Mouse (Mus musculus) ES-E14 (cell line): ENCODE measurements around the gene Dnajc30. TPM values are rescaled to one million over a fixed set of nuclear protein-coding genes. Genes with fewer than 3 reads are reported as not detected.
"Not testable (repeated sequence)": the region's sequence is repeated elsewhere in the genome, so short reads cannot be mapped to it uniquely, and the experiment has no call there.

Experiments used
- DNase-seq: peaks from one replicate; pipeline ENCODE4 v3.0.0-alpha.2; 2013; ENCODE audit warnings: low read depth, low spot score
- H3K27ac ChIP-seq: 2 replicates; pipeline ENCODE4 v1.5.1; 2012; ENCODE audit warnings: low read depth, mild to moderate bottlenecking, low read length, moderate library complexity, mixed read lengths; ENCODE audit not compliant: poor library complexity, insufficient read depth, severe bottlenecking
- H3K36me3 ChIP-seq: 2 replicates; pipeline ENCODE4 v1.6.1; 2012; ENCODE audit warnings: mild to moderate bottlenecking, low read length, moderate library complexity, mixed read lengths; ENCODE audit not compliant: control insufficient read depth, poor library complexity, insufficient read depth, severe bottlenecking
- H3K4me1 ChIP-seq, 2 experiments: fragments of 150-350 bp in 1 of 2; sonication (generic) in 1 of 2; 2 replicates each; pipeline ENCODE4 v1.6.1; 2012; ENCODE audit warnings: low read length in 2 of 2, mild to moderate bottlenecking in 1 of 2, mixed read lengths in 1 of 2; ENCODE audit not compliant: control insufficient read depth in 2 of 2, insufficient read depth in 2 of 2, poor library complexity in 1 of 2
- H3K4me3 ChIP-seq, 2 experiments: fragments of 150-350 bp in 1 of 2; sonication (generic) in 1 of 2; 2 replicates each; pipeline ENCODE4 v1.5.1; 2012; ENCODE audit warnings: low read length in 2 of 2, low read depth in 1 of 2, mild to moderate bottlenecking in 1 of 2, mixed read lengths in 1 of 2; ENCODE audit not compliant: insufficient read depth in 1 of 2, poor library complexity in 1 of 2, severe bottlenecking in 1 of 2
- H3K9ac ChIP-seq: 2 replicates; pipeline ENCODE4 v1.6.1; 2012; ENCODE audit warnings: low read depth, mild to moderate bottlenecking, low read length, mixed read lengths; ENCODE audit not compliant: poor library complexity, insufficient read depth, severe bottlenecking
- H3K9me3 ChIP-seq: fragments of 150-350 bp; sonication (generic); 2 replicates; pipeline ENCODE4 v1.6.1; 2012; ENCODE audit warnings: low read depth, mild to moderate bottlenecking, low read length; ENCODE audit not compliant: control insufficient read depth, insufficient read depth
- CHD2 ChIP-seq: IDR thresholded peaks from 2 replicates; pipeline ENCODE4 v1.6.1; 2014; ENCODE audit warnings: mild to moderate bottlenecking, low read depth, low read length, inconsistent platforms
- HCFC1 ChIP-seq: IDR thresholded peaks from 2 replicates; pipeline ENCODE4 v1.6.1; 2012; ENCODE audit warnings: low read length, inconsistent platforms, borderline replicate concordance; ENCODE audit not compliant: insufficient read depth
- MAFK ChIP-seq: IDR thresholded peaks from 2 replicates; pipeline ENCODE4 v1.6.1; 2014; ENCODE audit warnings: mild to moderate bottlenecking, low read depth, low read length, inconsistent platforms; ENCODE audit not compliant: insufficient read depth
- ZC3H11A ChIP-seq: IDR thresholded peaks from 2 replicates; pipeline ENCODE4 v1.6.1; 2012; ENCODE audit warnings: low read depth, mild to moderate bottlenecking, inconsistent platforms, low read length, borderline replicate concordance
- ZNF384 ChIP-seq: IDR thresholded peaks from 2 replicates; pipeline ENCODE4 v1.6.1; 2012; ENCODE audit warnings: low read depth, low read length, inconsistent platforms
- in situ Hi-C, 2 experiments: fragments of 600-800 bp; cut with MboI; formaldehyde crosslinking; loops; one replicate each; pipeline ENCODE4 v1.15.1; 2025; ENCODE audit warnings: low sequenced_read_pairs in 2 of 2, inconsistent platforms in 1 of 2; ENCODE audit not compliant: unreplicated experiment in 2 of 2
- total RNA-seq: library from RNA; depleted of rRNA; stranded (reverse); fragments of 300-350 nt; gene quantifications from 2 replicates; pipeline ENCODE4 v1.2.3, GENCODE M21; 2012

Dnajc30 gene
- total RNA-seq, 1 experiment, result 8.3 TPM

- H3K9me3 ChIP-seq, result no peaks in the 10 kb centered on the region
- in situ Hi-C loops, result no loop called here
- no peak for TF ChIP-seq ZNF384
- no peak overlapping the region for H3K9ac ChIP-seq
- no peak for DNase-seq
- H3K36me3 ChIP-seq, result peaks cover 18% of the 10 kb centered on the region
- H3K4me3 ChIP-seq, result no peak overlapping the region
- H3K27ac ChIP-seq, result no peak overlapping the region
- H3K4me1 ChIP-seq, result peaks cover 0 to 17% of the 10 kb centered on the region in 2 experiments; a peak in 2 of 4 replicates
Measured at GRCm38 (mm10) chr5:135048539-135048938, 15.5 kb upstream of the Dnajc30 start.

GRCm38 (mm10) chr5:135049268-135049667 is 14.7 kb upstream of the Dnajc30 start:
- DNase-seq, H3K27ac ChIP-seq, H3K9me3 ChIP-seq, in situ Hi-C loops, H3K4me3 ChIP-seq, H3K9ac ChIP-seq: not testable (repeated sequence)
- H3K4me1 ChIP-seq, result peaks cover 0 to 17% of the 10 kb centered on the region in 2 experiments; a peak in 2 of 4 replicates
- H3K36me3 ChIP-seq, result peaks cover 25% of the 10 kb centered on the region

GRCm38 (mm10) chr5:135053356-135053755 is 10.6 kb upstream of the Dnajc30 start:
- no peak for DNase-seq
- in situ Hi-C loops, result no loop called here
- Histone ChIP-seq H3K9ac (no peak overlapping the region), H3K36me3 (peaks cover 44% of the 10 kb centered on the region), H3K9me3 (no peaks in the 10 kb centered on the region), H3K27ac (no peak overlapping the region), H3K4me1 (peaks cover 0 to 16% of the 10 kb centered on the region in 2 experiments; a peak in 2 of 4 replicates), H3K4me3 (no peak overlapping the region)
- no peak for TF ChIP-seq MAFK
- TF ChIP-seq ZNF384, result no peak
- no peak for TF ChIP-seq CHD2
- no peak for TF ChIP-seq HCFC1
- TF ChIP-seq ZC3H11A, result no peak

GRCm38 (mm10) chr5:135064382-135064766 is 372 bp downstream of the Dnajc30 start:
- Histone ChIP-seq H3K36me3 (peaks cover 12% of the 10 kb centered on the region), H3K9me3 (no peaks in the 10 kb centered on the region), H3K4me1 (0 out of 4 replicates have a peak, but pooled peaks cover 0 to 2% of the 10 kb centered on the region in 2 experiments), H3K27ac (no peak overlapping the region), H3K9ac (peak overlapping the region; percentile 80), H3K4me3 (peak overlapping the region; percentile 81 to 99)
- no peak for DNase-seq
- in situ Hi-C loops, result no loop called here
- TF ChIP-seq MAFK (no peak), ZNF384 (no peak), HCFC1 (no peak), ZC3H11A (no peak), CHD2 (no peak)

- H3K9me3 ChIP-seq, H3K36me3 ChIP-seq, H3K4me1 ChIP-seq, H3K27ac ChIP-seq, in situ Hi-C loops, DNase-seq: not testable (repeated sequence)
- peak within 1 kb of the TSS; percentile 80 for H3K9ac ChIP-seq
- H3K4me3 ChIP-seq, result peak within 1 kb of the TSS; percentile 90 to 99
Measured at GRCm38 (mm10) chr5:135064909-135065446, 976 bp downstream of the Dnajc30 start, which contains the start of gene Bud23. TSS of gene Bud23 (minus strand) at chr5:135064959.
